Mouse (Mus musculus): ENCODE data around the gene Chat. TPM values are rescaled to one million over a fixed set of nuclear protein-coding genes. Genes with fewer than 3 reads are reported as not detected.

Gene Chat
- polyA plus RNA-seq, 1 experiment from 2014 or later: 1.1 TPM

- Histone ChIP-seq H3K27me3 (ENCODE audit: insufficient read depth, poor library complexity, severe bottlenecking) (peaks cover 9% of the 10 kb centered on the region), H3K4me3 (peak overlapping the region; percentile 31), H3K9me3 (no peaks in the 10 kb centered on the region), H3K27ac (no peak overlapping the region), H3K4me1 (replicated peaks) (0 out of 2 replicates have a peak, but pooled peaks cover 4% of the 10 kb centered on the region), H3K36me3 (no peaks in the 10 kb centered on the region)
- 24% methylated on average over 13 of the region's 13 CpGs for WGBS
- no peak for DNase-seq (ENCODE audit: low spot score)
Observed at GRCm38 (mm10) chr14:32492521-32492920, 26.7 kb upstream of the Chat start.

- Histone ChIP-seq H3K27ac (no peak overlapping the region), H3K36me3 (no peaks in the 10 kb centered on the region), H3K4me1 (replicated peaks) (no peaks in the 10 kb centered on the region), H3K9me3 (no peaks in the 10 kb centered on the region), H3K4me3 (no peak overlapping the region), H3K27me3 (ENCODE audit: insufficient read depth, poor library complexity, severe bottlenecking) (no peaks in the 10 kb centered on the region)
- WGBS: 13% methylated on average over 3 of the region's 3 CpGs
- no peak for DNase-seq (ENCODE audit: low spot score)
Observed at GRCm38 (mm10) chr14:32482061-32482460, 16.3 kb upstream of the Chat start.

GRCm38 (mm10) chr14:32477581-32477980 lies 11.8 kb upstream of the Chat start:
- no peaks in the 10 kb centered on the region for H3K36me3 ChIP-seq
- H3K4me1 ChIP-seq (replicated peaks): no peaks in the 10 kb centered on the region
- no peak overlapping the region for H3K27ac ChIP-seq
- H3K27me3 ChIP-seq (ENCODE audit: insufficient read depth, poor library complexity, severe bottlenecking): no peaks in the 10 kb centered on the region
- H3K4me3 ChIP-seq: no peak overlapping the region
- no peaks in the 10 kb centered on the region for H3K9me3 ChIP-seq
- 73% methylated on average over 1 of the region's 1 CpGs for WGBS
- no peak for DNase-seq (ENCODE audit: low spot score)

GRCm38 (mm10) chr14:32476559-32476958 lies 10.8 kb upstream of the Chat start:
- WGBS: 80% methylated on average over 6 of the region's 6 CpGs
- Histone ChIP-seq H3K9me3 (no peaks in the 10 kb centered on the region), H3K4me3 (no peak overlapping the region), H3K27ac (no peak overlapping the region), H3K36me3 (no peaks in the 10 kb centered on the region), H3K27me3 (ENCODE audit: insufficient read depth, poor library complexity, severe bottlenecking) (no peaks in the 10 kb centered on the region), H3K4me1 (replicated peaks) (no peaks in the 10 kb centered on the region)
- DNase-seq (ENCODE audit: low spot score): no peak

- Histone ChIP-seq H3K27ac (no peak overlapping the region), H3K27me3 (ENCODE audit: insufficient read depth, poor library complexity, severe bottlenecking) (peaks cover 8% of the 10 kb centered on the region; the same call in 1 of the 2 replicates), H3K36me3 (no peaks in the 10 kb centered on the region), H3K9me3 (no peaks in the 10 kb centered on the region), H3K4me1 (replicated peaks) (no peaks in the 10 kb centered on the region), H3K4me3 (no peak overlapping the region)
- peak; percentile 63 for DNase-seq (ENCODE audit: low spot score)
- 13% methylated on average over 4 of the region's 4 CpGs for WGBS
Observed at GRCm38 (mm10) chr14:32472996-32473395, 7.2 kb upstream of the Chat start.

GRCm38 (mm10) chr14:32467606-32468005 lies 1.8 kb upstream of the Chat start:
- H3K36me3 ChIP-seq: no peaks in the 10 kb centered on the region
- WGBS: 10% methylated on average over 5 of the region's 5 CpGs
- peaks cover 26% of the 10 kb centered on the region for H3K4me1 ChIP-seq (replicated peaks)
- no peak overlapping the region for H3K4me3 ChIP-seq
- H3K9me3 ChIP-seq: no peaks in the 10 kb centered on the region
- peak; percentile 58 for DNase-seq (ENCODE audit: low spot score)
- peaks cover 62% of the 10 kb centered on the region for H3K27me3 ChIP-seq (ENCODE audit: insufficient read depth, poor library complexity, severe bottlenecking)
- no peak overlapping the region for H3K27ac ChIP-seq

GRCm38 (mm10) chr14:32465506-32465870 lies 301 bp downstream of the Chat start:
- Histone ChIP-seq H3K27ac (peak overlapping the region; percentile 56; the same call in 1 of the 2 replicates), H3K27me3 (ENCODE audit: insufficient read depth, poor library complexity, severe bottlenecking) (peaks cover 83% of the 10 kb centered on the region), H3K4me3 (peak overlapping the region; percentile 51), H3K9me3 (no peaks in the 10 kb centered on the region), H3K4me1 (replicated peaks) (peaks cover 32% of the 10 kb centered on the region), H3K36me3 (no peaks in the 10 kb centered on the region)
- no peak for DNase-seq (ENCODE audit: low spot score)
- WGBS: under 1% methylated on average over 7 of the region's 11 CpGs

- H3K27ac ChIP-seq: peak within 1 kb of the TSS; percentile 56; the same call in 1 of the 2 replicates
- H3K4me1 ChIP-seq (replicated peaks): peaks cover 34% of the 10 kb centered on the region
- H3K36me3 ChIP-seq: no peaks in the 10 kb centered on the region
- WGBS: under 1% methylated on average over 70 of the region's 70 CpGs
- DNase-seq (ENCODE audit: low spot score): peak; percentile 44
- no peaks in the 10 kb centered on the region for H3K9me3 ChIP-seq
- H3K4me3 ChIP-seq: peak within 1 kb of the TSS; percentile 51
- peaks cover 90% of the 10 kb centered on the region for H3K27me3 ChIP-seq (ENCODE audit: insufficient read depth, poor library complexity, severe bottlenecking)
Observed at GRCm38 (mm10) chr14:32464601-32465505, 936 bp downstream of the Chat start, which contains the start of gene Slc18a3. Gene Slc18a3, minus strand, starts transcription at chr14:32464850.

GRCm38 (mm10) chr14:32463211-32464040 lies 2.4 kb downstream of the Chat start:
- peaks cover 34% of the 10 kb centered on the region for H3K4me1 ChIP-seq (replicated peaks)
- H3K4me3 ChIP-seq: peak overlapping the region; percentile 51
- no peaks in the 10 kb centered on the region for H3K36me3 ChIP-seq
- peak; percentile 34 for DNase-seq (ENCODE audit: low spot score)
- H3K9me3 ChIP-seq: no peaks in the 10 kb centered on the region
- WGBS: 4% methylated on average over 74 of the region's 74 CpGs
- H3K27ac ChIP-seq: no peak overlapping the region
- H3K27me3 ChIP-seq (ENCODE audit: insufficient read depth, poor library complexity, severe bottlenecking): peaks cover 100% of the 10 kb centered on the region

- peaks cover 19% of the 10 kb centered on the region for H3K27me3 ChIP-seq (ENCODE audit: insufficient read depth, poor library complexity, severe bottlenecking)
Observed at GRCm38 (mm10) chr14:32452552-32452951, 13.2 kb downstream of the Chat start.

GRCm38 (mm10) chr14:32446989-32447388 lies 18.8 kb downstream of the Chat start:
- DNase-seq (ENCODE audit: low spot score): no peak
- WGBS: 87% methylated on average over 6 of the region's 6 CpGs
- no peaks in the 10 kb centered on the region for H3K4me1 ChIP-seq (replicated peaks)
- H3K27ac ChIP-seq: no peak overlapping the region
- H3K9me3 ChIP-seq: no peaks in the 10 kb centered on the region
- H3K36me3 ChIP-seq: no peaks in the 10 kb centered on the region
- H3K27me3 ChIP-seq (ENCODE audit: insufficient read depth, poor library complexity, severe bottlenecking): peaks cover 4% of the 10 kb centered on the region; the same call in 1 of the 2 replicates
- H3K4me3 ChIP-seq: no peak overlapping the region

More at GRCm38 (mm10) chr14:32452552-32452951, 13.2 kb downstream of the Chat start:
- no peak for DNase-seq (ENCODE audit: low spot score)
- no peak overlapping the region for H3K27ac ChIP-seq
- no peaks in the 10 kb centered on the region for H3K9me3 ChIP-seq
- H3K36me3 ChIP-seq: no peaks in the 10 kb centered on the region
- H3K4me1 ChIP-seq (replicated peaks): peaks cover 8% of the 10 kb centered on the region
- 20% methylated on average over 4 of the region's 4 CpGs for WGBS
- H3K4me3 ChIP-seq: no peak overlapping the region

- no peak for DNase-seq (ENCODE audit: low spot score)
- Histone ChIP-seq H3K36me3 (no peaks in the 10 kb centered on the region), H3K9me3 (no peaks in the 10 kb centered on the region), H3K4me3 (no peak overlapping the region), H3K4me1 (replicated peaks) (peaks cover 16% of the 10 kb centered on the region; the same call in 1 of the 2 replicates), H3K27me3 (ENCODE audit: insufficient read depth, poor library complexity, severe bottlenecking) (peaks cover 4% of the 10 kb centered on the region; the same call in 1 of the 2 replicates), H3K27ac (no peak overlapping the region)
- WGBS: 21% methylated on average over 8 of the region's 8 CpGs
Observed at GRCm38 (mm10) chr14:32443446-32443845, 22.3 kb downstream of the Chat start.
